Mouse (Mus musculus) embryo, embryonic 11 days (tissue): Measurements from ENCODE around the gene Lypd6b.

Experiments
- DNase-seq: peaks from one replicate; pipeline ENCODE4 v3.0.0-alpha.2; 2015

Gene Lypd6b

DNA sequence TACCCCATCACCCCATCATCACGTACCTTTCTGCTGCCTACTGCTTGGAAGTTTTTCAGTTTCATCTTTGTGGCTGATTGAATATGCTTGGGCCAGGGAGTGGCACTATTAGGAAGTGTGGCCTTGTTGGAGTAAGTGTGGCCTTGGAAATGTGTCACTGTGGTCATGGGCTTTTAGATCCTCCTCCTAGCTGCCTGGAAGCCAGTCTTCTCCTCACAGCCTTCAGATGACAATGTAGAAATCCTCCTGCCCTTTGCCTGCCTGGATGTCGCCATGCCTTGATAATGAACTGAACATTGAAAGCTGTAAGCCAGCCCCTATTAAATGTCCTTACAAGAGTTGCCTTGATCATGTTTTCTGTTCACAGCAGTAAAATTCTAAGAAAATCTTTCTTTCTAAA is 174.5 kb downstream of the Lypd6b start:
- no peak for DNase-seq

- DNase-seq, result no peak
These were observed 177.4 kb downstream of the Lypd6b start for GRCm38 (mm10) chr2:49964899-49965298.

GRCm38 (mm10) chr2:49967748-49968147 is 180.3 kb downstream of the Lypd6b start:
- DNase-seq, result no peak

- DNase-seq, result no peak
These were observed 183.5 kb downstream of the Lypd6b start for GRCm38 (mm10) chr2:49970990-49971389.

DNA sequence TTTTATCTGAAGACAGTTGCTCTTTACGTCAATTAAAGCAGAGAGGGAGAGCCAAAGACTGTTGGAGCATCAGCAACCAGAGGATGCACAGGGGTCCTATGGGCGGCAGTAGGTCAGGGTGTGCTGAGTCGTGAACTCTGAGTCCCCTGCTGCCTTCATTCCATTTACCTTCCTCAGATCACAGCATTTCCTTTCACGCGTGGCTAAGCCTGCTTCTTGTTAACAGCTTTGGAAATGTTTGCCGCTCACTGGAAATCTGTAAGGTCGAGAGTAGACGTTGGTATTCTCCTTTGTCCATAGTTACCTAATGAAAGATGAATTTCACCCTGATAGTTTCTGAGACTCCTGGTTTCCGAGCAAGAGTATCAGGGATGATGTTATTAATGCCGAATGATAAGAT is 191.1 kb downstream of the Lypd6b start:
- DNase-seq, result no peak

GRCm38 (mm10) chr2:49979991-49980390 is 192.5 kb downstream of the Lypd6b start:
- no peak for DNase-seq

DNA sequence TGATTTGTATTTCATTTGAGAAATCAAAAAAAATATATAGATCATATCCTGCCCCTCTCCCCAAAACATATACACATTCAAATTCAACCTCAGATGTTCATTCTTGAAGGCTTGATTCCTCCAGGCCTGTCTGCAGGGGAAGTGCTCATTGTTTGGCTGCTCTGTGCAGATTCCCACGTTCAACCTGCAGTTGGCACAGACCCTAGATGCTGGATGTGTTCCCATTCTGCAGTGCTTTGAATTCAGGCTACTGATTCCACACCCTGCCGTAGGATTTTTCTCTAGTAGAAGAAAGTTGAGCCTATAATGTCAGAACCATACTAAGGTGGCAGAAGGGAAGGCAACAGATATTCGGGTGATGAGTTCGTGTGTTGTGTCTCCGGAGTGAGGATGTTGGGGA is 195.5 kb downstream of the Lypd6b start:
- DNase-seq, result no peak

- DNase-seq, result no peak
These were observed 197.3 kb downstream of the Lypd6b start for GRCm38 (mm10) chr2:49984780-49985179.

- DNase-seq, result no peak
These were observed 208.4 kb downstream of the Lypd6b start for GRCm38 (mm10) chr2:49995841-49996240.

- DNase-seq, result no peak
These were observed 209.7 kb downstream of the Lypd6b start for GRCm38 (mm10) chr2:49997216-49997615.
